Mouse (Mus musculus): ENCODE data around the gene Shc1. TPM values are rescaled to one million over a fixed set of nuclear protein-coding genes. Genes with fewer than 3 reads are reported as not detected.

Shc1 gene
- total and polyA plus RNA-seq, 3 experiments: 23.1 to 40.6 (median 32.3) TPM

GRCm38 (mm10) chr3:89391663-89392511 lies 26.4 kb upstream of the Shc1 start:
- peak overlapping the region; percentile 60 to 86 (median 85) for H3K4me3 ChIP-seq (replicated peaks in 1 of 3; ENCODE audit: low read depth in 2 of 3, low read length in 2 of 3, poor library complexity in 1 of 3)
- peak overlapping the region; percentile 97 for H3K9ac ChIP-seq (ENCODE audit: insufficient read depth, low read depth)
- peak; percentile 77 for DNase-seq (ENCODE audit: extremely low read depth)
- H3K27ac ChIP-seq (ENCODE audit: insufficient read depth, low read depth): peak overlapping the region; percentile 99
- peaks cover 23% of the 10 kb centered on the region; the same call in 1 of the 2 replicates for H3K79me2 ChIP-seq (replicated peaks; ENCODE audit: control insufficient read depth, extremely low read depth, insufficient read depth, poor library complexity, severe bottlenecking)
- no peaks in the 10 kb centered on the region for H3K27me3 ChIP-seq (replicated peaks)
- TF ChIP-seq BHLHE40 (IDR thresholded peaks at IDR 0.05; ENCODE audit: low read depth, low read length): peak; percentile 71
- TF ChIP-seq ELF1 (IDR thresholded peaks at IDR 0.05; ENCODE audit: low read depth, low read length): peak; percentile 85
- no peak for TF ChIP-seq PAX5 (IDR thresholded peaks at IDR 0.05; ENCODE audit: low read length)
- peak; percentile 67 for TF ChIP-seq CHD2 (IDR thresholded peaks at IDR 0.05; ENCODE audit: low read length)
- TF ChIP-seq SMC3 (IDR thresholded peaks at IDR 0.05; ENCODE audit: low read depth, low read length): no peak
- TF ChIP-seq SIN3A (IDR thresholded peaks at IDR 0.05; ENCODE audit: low read length): peak; percentile 63; the same call in 1 of the 2 replicates
- TF ChIP-seq JUND (conservative IDR thresholded peaks at IDR 0.05; ENCODE audit: low read depth, low read length): no peak
- TF ChIP-seq CTCF (conservative IDR thresholded peaks at IDR 0.05 in 1 of 2, IDR thresholded peaks at IDR 0.05 in 1 of 2; ENCODE audit: low read depth in 2 of 2, low read length in 2 of 2): no peak
- peak; percentile 81; the same call in 1 of the 2 replicates for TF ChIP-seq MAZ (IDR thresholded peaks at IDR 0.05; ENCODE audit: low read depth, low read length)
- no peak for TF ChIP-seq USF1 (IDR thresholded peaks at IDR 0.05; ENCODE audit: low read depth, low read length)
- no peak for TF ChIP-seq CHD1 (IDR thresholded peaks at IDR 0.05; ENCODE audit: low read depth, low read length)
- TF ChIP-seq KAT2A (IDR thresholded peaks at IDR 0.05; ENCODE audit: insufficient replicate concordance, low read length): peak; percentile 56; the same call in 1 of the 2 replicates
- TF ChIP-seq POLR2AphosphoS2 (IDR thresholded peaks at IDR 0.05; ENCODE audit: low read depth, low read length): no peak
- TF ChIP-seq NELFE (IDR thresholded peaks at IDR 0.05; ENCODE audit: low read depth, low read length): 0 out of 2 replicates have a peak, but pooled peaks have one; percentile 10
- no peak for TF ChIP-seq RCOR1 (conservative IDR thresholded peaks at IDR 0.05; ENCODE audit: low read depth, low read length)
- no peak for TF ChIP-seq ZNF384 (IDR thresholded peaks at IDR 0.05; ENCODE audit: low read depth, low read length)
- no peak for TF ChIP-seq E2F4 (IDR thresholded peaks at IDR 0.05; ENCODE audit: insufficient replicate concordance, low read depth, low read length)
- TF ChIP-seq MEF2A (IDR thresholded peaks at IDR 0.05; ENCODE audit: borderline replicate concordance, low read depth, low read length): 0 out of 2 replicates have a peak, but pooled peaks have one; percentile 32
- TF ChIP-seq JUN (IDR thresholded peaks at IDR 0.05; ENCODE audit: insufficient read depth, low read depth, low read length): 0 out of 2 replicates have a peak, but pooled peaks have one; percentile 41
- peak; percentile 82; the same call in 1 of the 2 replicates for TF ChIP-seq MXI1 (IDR thresholded peaks at IDR 0.05; ENCODE audit: low read depth, low read length)
- peak; percentile 62 for TF ChIP-seq NRF1 (IDR thresholded peaks at IDR 0.05; ENCODE audit: low read depth, low read length)
- peak; percentile 26; the same call in 1 of the 2 replicates for TF ChIP-seq MAX (IDR thresholded peaks at IDR 0.05; ENCODE audit: low read length)
- TF ChIP-seq ZMIZ1 (IDR thresholded peaks at IDR 0.05; ENCODE audit: low read depth, low read length): peak; percentile 65; the same call in 1 of the 2 replicates
- no peak for TF ChIP-seq GABPA (IDR thresholded peaks at IDR 0.05; ENCODE audit: insufficient replicate concordance, low read depth, low read length)
- no peak for TF ChIP-seq USF2 (conservative IDR thresholded peaks at IDR 0.05; ENCODE audit: low read depth, low read length)
- TF ChIP-seq ETS1 (conservative IDR thresholded peaks at IDR 0.05; ENCODE audit: low read depth, low read length): peak; percentile 89
- TF ChIP-seq RAD21 (IDR thresholded peaks at IDR 0.05; ENCODE audit: low read depth, low read length): no peak
- TF ChIP-seq EP300 (IDR thresholded peaks at IDR 0.05; ENCODE audit: low read length): peak; percentile 80
- peak; percentile 92 for TF ChIP-seq TCF12 (IDR thresholded peaks at IDR 0.05; ENCODE audit: low read depth, low read length)
- no peak for TF ChIP-seq UBTF (IDR thresholded peaks at IDR 0.05; ENCODE audit: low read depth, low read length)
- TF ChIP-seq MAFK (IDR thresholded peaks at IDR 0.05; ENCODE audit: insufficient replicate concordance, low read length): no peak
- no peak for TF ChIP-seq TBP (conservative IDR thresholded peaks at IDR 0.05; ENCODE audit: low read depth, low read length)
- TF ChIP-seq HCFC1 (IDR thresholded peaks at IDR 0.05; ENCODE audit: low read depth, low read length): peak; percentile 64
- TF ChIP-seq ZC3H11A (IDR thresholded peaks at IDR 0.05; ENCODE audit: low read depth, low read length): no peak
- peak; percentile 86 for TF ChIP-seq IRF4 (IDR thresholded peaks at IDR 0.05; ENCODE audit: low read depth, low read length)
- no peak for TF ChIP-seq ZKSCAN1 (IDR thresholded peaks at IDR 0.05; ENCODE audit: borderline replicate concordance, low read depth, low read length)
- peak; percentile 26; the same call in 1 of the 2 replicates for TF ChIP-seq MYC (IDR thresholded peaks at IDR 0.05; ENCODE audit: low read depth, low read length)
- TF ChIP-seq POLR2A (IDR thresholded peaks at IDR 0.05; ENCODE audit: low read depth, low read length): peak; percentile 38; the same call in 1 of the 2 replicates
- H3K4me1 ChIP-seq (ENCODE audit: control insufficient read depth in 1 of 2, insufficient read depth in 2 of 2): peaks cover 6 to 50% of the 10 kb centered on the region in 2 experiments
- H3K36me3 ChIP-seq (replicated peaks in 1 of 2; ENCODE audit: control insufficient read depth in 1 of 2, insufficient read depth in 1 of 2, low read length in 1 of 2): peaks cover 0 to 4% of the 10 kb centered on the region in 2 experiments
- H3K4me2 ChIP-seq (ENCODE audit: insufficient read depth, low read depth, poor library complexity, severe bottlenecking): peak overlapping the region; percentile 54
- in situ Hi-C loops (cut with MboI; ENCODE audit: low pct_ligation_motif_present, low pct_unique_long_range_greater_than_20kb, low sequenced_read_pairs) (no loop called here), dilution Hi-C loops (cut with MboI; ENCODE audit: extremely low pct_ligation_motif_present, extremely low pct_unique_long_range_greater_than_20kb, low sequenced_read_pairs) (no loop called here)
- H3K9me3 ChIP-seq (replicated peaks; ENCODE audit: low read length): no peaks in the 10 kb centered on the region
